Mouse (Mus musculus): ENCODE measurements around the gene Aimp2. TPM values are rescaled to one million over a fixed set of nuclear protein-coding genes. Genes with fewer than 3 reads are reported as not detected.
A peak's percentile ranks its signal among the peaks of the same experiment; 100 is the strongest.

The Aimp2 gene
- 120 and 125 TPM in 2 replicates for polyA plus RNA-seq (2015; fragmentation: Nextera tagmentation; extraction: Ambion mirVana)

DNA sequence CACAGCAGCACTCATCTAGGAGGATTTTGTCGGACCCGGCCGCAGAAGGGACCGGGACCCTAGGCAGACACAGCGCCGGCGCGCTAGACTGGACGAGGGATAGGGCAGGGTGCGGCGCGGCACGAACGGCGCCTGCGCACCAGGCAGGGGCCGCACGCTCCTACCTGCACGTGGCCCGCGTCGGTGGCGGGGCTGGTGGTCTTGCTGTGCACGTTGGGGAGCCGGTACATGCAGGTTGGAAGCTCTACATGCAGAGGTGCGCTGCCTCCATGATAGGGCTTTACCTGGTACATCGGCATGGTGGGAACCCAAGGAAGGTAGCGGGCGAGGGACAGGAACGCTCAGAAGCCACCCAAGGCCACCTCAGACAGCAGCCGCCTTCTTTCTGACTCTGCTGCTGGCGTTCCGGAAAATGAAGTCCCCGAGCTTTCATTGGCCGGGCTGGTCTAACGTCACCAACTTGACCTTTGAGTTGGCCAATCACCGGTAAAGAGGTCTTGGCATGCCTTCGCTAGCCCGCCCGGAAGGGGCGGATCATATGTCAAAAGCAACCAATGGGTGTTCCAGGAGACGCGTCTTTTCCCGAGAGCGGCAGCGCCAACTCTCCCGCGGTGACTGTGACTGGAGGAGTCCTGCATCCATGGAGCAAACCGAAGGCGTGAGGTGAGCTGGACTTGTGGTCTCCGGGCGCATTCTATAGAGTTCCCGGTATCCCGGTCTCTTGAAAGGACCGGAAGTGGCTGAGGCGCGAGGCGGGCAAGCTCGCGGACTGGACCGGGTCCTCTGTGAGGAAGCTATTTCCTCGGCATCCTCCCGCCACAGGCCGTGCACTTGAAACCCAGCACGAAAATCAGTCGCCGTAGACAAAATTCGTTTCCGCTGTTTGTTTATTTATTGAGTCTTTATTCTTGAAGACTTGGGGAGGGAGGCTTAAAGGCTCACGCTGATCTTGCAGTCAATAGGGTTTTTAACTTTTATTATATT lies at the start of gene Aimp2, which contains the start of gene Pms2:
TSS of gene Aimp2 (minus strand) at position 431 of the 984 bp plus-strand sequence.
TSS of gene Pms2 (plus strand) at position 548 of the 984 bp plus-strand sequence.
- peak; percentile 99 for ATAC-seq
- peaks cover 15% of the 10 kb centered on the region for H3K4me1 ChIP-seq (replicated peaks)
- H3K27ac ChIP-seq: peak within 1 kb of the TSS; percentile 92
- H3K27me3 ChIP-seq (replicated peaks): no peaks in the 10 kb centered on the region
- peak within 1 kb of the TSS; percentile 67 for H3K4me3 ChIP-seq (replicated peaks)
- peak within 1 kb of the TSS; percentile 54 for H3K9ac ChIP-seq
- H3K4me2 ChIP-seq (replicated peaks): peak within 1 kb of the TSS; percentile 66
- no peaks in the 10 kb centered on the region for H3K9me3 ChIP-seq
- peaks cover 5% of the 10 kb centered on the region for H3K36me3 ChIP-seq
- WGBS: under 1% methylated on average over 70 of the region's 70 CpGs

DNA sequence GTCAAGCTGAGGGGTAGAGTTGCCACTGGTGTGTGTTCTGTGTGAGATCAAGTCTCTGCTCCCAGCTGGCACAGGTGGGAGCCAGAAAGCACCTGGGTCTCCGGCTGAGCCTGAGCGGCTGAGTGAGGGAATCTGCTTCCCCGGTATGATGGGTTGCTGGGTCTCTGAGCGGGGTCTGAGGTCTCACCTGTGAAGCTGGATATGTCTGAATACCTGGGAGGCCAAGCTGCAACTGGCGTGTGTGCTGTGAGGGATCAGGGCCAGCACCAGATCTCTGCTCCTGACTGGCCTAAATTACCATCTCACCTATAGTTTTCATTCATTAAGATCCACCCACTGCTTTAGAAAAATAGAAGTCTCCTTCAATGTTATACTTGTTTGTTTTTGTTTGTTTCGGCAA lies 47.5 kb upstream of the Aimp2 start:
- Histone ChIP-seq H3K9me3 (no peaks in the 10 kb centered on the region; the same call in 1 of the 2 replicates), H3K9ac (no peak overlapping the region), H3K27ac (no peak overlapping the region), H3K4me2 (replicated peaks) (no peak overlapping the region), H3K27me3 (replicated peaks) (no peaks in the 10 kb centered on the region), H3K4me1 (replicated peaks) (no peaks in the 10 kb centered on the region), H3K4me3 (replicated peaks) (no peak overlapping the region), H3K36me3 (no peaks in the 10 kb centered on the region)
- ATAC-seq: no peak
- 94% methylated on average over 6 of the region's 6 CpGs for WGBS

DNA sequence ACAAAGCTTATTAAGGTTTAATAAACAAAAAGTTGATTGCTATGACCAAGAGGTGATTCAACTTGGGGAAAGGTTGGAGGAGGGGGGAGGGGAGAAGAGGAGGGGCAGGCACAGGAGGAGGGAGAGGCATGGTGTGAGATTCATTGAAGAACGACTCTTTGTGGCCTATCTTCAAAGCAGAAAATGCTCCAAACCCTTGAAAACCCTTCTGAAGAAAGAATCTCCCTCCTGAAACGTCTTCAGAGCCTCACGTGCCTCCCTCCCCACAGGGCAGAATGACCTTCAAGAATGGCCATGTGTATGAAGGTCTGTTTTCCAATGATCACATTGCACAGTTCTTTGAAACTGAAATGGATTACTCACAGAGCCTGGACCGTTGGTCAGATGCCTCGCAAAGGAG lies 40.4 kb upstream of the Aimp2 start:
- Histone ChIP-seq H3K4me2 (replicated peaks) (no peak overlapping the region), H3K4me1 (replicated peaks) (no peaks in the 10 kb centered on the region), H3K4me3 (replicated peaks) (no peak overlapping the region), H3K9ac (no peak overlapping the region), H3K9me3 (no peaks in the 10 kb centered on the region), H3K27me3 (replicated peaks) (no peaks in the 10 kb centered on the region), H3K36me3 (no peaks in the 10 kb centered on the region), H3K27ac (no peak overlapping the region)
- 49% methylated on average over 5 of the region's 5 CpGs for WGBS
- no peak for ATAC-seq

DNA sequence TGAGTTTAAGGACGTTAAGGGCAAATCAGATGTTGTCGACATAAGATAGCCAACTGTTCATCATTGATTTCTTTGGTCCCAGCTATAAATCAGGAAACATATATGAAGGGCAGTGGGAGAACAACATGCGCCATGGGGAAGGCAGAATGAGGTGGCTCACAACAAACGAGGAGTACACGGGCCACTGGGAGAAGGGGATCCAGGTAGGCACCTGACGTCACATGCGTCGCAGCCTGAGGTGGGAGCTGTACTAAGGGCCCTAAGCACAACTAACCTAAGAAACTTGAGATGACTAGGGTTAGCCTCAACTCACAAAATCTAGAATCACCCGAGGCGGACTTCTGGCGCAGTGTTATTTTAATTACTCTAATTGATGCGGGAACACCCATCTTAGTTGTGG lies 38.7 kb upstream of the Aimp2 start:
- Histone ChIP-seq H3K4me2 (replicated peaks) (no peak overlapping the region), H3K4me3 (replicated peaks) (no peak overlapping the region), H3K36me3 (no peaks in the 10 kb centered on the region), H3K4me1 (replicated peaks) (no peaks in the 10 kb centered on the region), H3K9ac (no peak overlapping the region), H3K27ac (no peak overlapping the region), H3K27me3 (replicated peaks) (no peaks in the 10 kb centered on the region), H3K9me3 (no peaks in the 10 kb centered on the region)
- 88% methylated on average over 12 of the region's 12 CpGs for WGBS
- ATAC-seq: no peak

DNA sequence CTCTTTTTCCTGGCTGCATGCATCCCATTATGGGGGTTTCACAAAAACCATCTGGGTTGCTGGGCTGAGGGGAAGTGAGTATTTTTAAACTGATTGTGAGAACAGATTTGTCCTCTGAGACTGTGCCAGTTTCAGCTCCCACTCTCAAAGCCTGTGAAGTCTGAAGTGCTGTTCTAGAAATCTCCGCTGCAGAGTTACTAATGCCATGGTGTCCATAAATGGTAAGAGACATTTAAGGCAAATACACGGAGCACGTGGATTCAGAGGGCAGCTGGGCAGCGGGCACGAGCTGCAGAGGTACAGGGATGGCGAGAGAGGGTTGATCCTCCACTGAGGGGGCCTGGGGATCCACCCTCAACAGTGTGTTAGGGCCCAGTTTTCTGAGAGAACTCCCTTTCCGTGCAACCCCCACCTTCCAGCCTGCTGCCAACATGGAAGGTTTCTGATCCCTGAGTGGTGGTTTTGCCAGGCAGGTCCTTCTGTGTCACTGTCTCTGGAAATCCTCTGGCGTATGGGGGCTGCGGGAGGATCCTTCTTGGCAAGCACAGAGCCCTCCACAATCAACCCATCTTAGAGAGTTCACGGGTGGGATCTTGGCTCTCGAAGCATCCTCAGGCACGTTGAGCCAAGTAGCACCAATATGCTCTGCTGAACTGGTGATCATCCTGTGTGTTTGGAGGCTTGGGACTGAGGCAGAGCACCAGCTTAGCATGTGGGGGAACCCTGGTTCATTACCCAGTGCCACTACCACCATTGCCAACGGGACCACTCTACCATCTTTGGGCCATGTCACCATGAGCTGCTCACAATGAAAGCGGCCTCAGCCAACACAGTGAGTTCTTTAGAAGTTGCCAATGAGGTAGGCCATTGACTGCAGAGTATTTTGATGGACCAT lies 33.8 kb upstream of the Aimp2 start:
- no peak for ATAC-seq
- H3K4me3 ChIP-seq (replicated peaks): no peak overlapping the region
- no peak overlapping the region for H3K9ac ChIP-seq
- H3K27me3 ChIP-seq (replicated peaks): no peaks in the 10 kb centered on the region
- no peaks in the 10 kb centered on the region for H3K36me3 ChIP-seq
- no peak overlapping the region for H3K27ac ChIP-seq
- no peaks in the 10 kb centered on the region for H3K9me3 ChIP-seq
- H3K4me1 ChIP-seq (replicated peaks): no peaks in the 10 kb centered on the region
- 85% methylated on average over 14 of the region's 14 CpGs for WGBS
- no peak overlapping the region for H3K4me2 ChIP-seq (replicated peaks)

DNA sequence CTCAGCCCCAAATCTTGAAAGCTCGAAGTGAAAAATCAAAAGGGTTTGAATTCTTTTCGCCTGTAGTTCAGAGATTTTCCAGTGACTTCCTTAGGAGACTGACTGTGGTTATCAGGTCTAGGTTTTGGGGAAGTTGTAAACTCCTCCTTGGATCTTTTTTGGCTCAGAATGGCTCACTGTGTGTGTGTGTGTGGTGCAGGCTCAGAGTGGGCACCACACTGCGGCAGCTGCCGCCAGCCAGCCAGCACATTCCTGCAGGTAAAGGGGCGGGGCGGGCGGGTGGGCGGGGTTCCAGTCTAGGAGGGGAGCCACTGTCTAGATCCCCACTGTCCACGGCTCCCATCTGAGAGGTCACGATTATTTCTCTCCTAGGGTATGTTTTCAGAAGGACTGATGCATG lies 31.9 kb upstream of the Aimp2 start:
- Histone ChIP-seq H3K4me1 (replicated peaks) (no peaks in the 10 kb centered on the region), H3K27ac (no peak overlapping the region), H3K4me2 (replicated peaks) (no peak overlapping the region; the same call in 1 of the 2 replicates), H3K27me3 (replicated peaks) (no peaks in the 10 kb centered on the region), H3K36me3 (no peaks in the 10 kb centered on the region), H3K4me3 (replicated peaks) (no peak overlapping the region), H3K9me3 (no peaks in the 10 kb centered on the region), H3K9ac (no peak overlapping the region)
- WGBS: 18% methylated on average over 10 of the region's 10 CpGs
- ATAC-seq: peak; percentile 67; the same call in 1 of the 2 replicates

DNA sequence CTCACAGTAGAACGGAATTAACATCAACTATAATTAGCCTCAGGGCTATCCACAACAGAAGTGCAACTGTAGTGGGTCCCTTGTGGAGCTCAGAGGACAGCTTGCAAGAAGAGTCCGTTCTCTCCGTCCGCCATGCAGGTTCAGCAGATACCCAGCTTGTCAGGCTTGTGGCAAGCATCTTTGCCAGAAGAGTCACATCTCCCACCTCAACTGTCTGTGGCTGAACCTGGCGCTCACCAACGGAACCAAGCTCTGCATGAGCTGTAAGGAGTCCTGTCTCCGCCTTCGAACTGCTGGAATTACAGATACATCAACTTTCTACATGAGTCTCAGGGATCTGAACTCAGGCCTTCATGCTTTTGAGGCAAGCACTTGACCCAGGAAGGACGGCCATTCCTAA lies 26.5 kb upstream of the Aimp2 start:
- H3K4me2 ChIP-seq (replicated peaks): no peak overlapping the region
- no peak overlapping the region for H3K27ac ChIP-seq
- ATAC-seq: no peak
- H3K9ac ChIP-seq: no peak overlapping the region
- no peaks in the 10 kb centered on the region for H3K27me3 ChIP-seq (replicated peaks)
- no peak overlapping the region for H3K4me3 ChIP-seq (replicated peaks)
- no peaks in the 10 kb centered on the region for H3K9me3 ChIP-seq
- 85% methylated on average over 9 of the region's 9 CpGs for WGBS
- 0 out of 2 replicates have a peak, but pooled peaks cover 2% of the 10 kb centered on the region for H3K4me1 ChIP-seq (replicated peaks)
- H3K36me3 ChIP-seq: no peaks in the 10 kb centered on the region

DNA sequence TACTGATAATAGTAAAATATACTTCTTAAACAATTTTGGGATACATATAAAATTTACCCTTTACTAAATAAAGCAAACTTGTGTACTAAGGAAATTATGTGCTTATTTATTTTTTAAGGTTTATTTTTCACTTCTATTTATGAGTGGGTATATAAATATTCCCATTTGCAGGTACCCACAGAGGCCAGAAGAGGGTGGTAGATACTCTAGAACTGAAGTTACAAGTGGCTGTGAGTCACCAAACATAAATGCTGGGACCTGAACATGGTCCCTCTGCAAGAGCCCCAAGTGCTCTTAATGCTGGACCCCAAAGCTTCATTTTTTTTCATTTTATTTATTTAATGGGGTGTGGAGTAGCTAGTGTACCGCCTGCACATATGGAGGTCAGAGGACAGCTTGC lies 24.2 kb upstream of the Aimp2 start:
- no peak for ATAC-seq
- Histone ChIP-seq H3K27me3 (replicated peaks) (no peaks in the 10 kb centered on the region), H3K4me1 (replicated peaks) (0 out of 2 replicates have a peak, but pooled peaks cover 2% of the 10 kb centered on the region), H3K27ac (no peak overlapping the region), H3K9me3 (no peaks in the 10 kb centered on the region), H3K9ac (no peak overlapping the region), H3K36me3 (peaks cover 12% of the 10 kb centered on the region; the same call in 1 of the 2 replicates), H3K4me3 (replicated peaks) (no peak overlapping the region), H3K4me2 (replicated peaks) (no peak overlapping the region)
- 78% methylated on average over 1 of the region's 1 CpGs for WGBS

DNA sequence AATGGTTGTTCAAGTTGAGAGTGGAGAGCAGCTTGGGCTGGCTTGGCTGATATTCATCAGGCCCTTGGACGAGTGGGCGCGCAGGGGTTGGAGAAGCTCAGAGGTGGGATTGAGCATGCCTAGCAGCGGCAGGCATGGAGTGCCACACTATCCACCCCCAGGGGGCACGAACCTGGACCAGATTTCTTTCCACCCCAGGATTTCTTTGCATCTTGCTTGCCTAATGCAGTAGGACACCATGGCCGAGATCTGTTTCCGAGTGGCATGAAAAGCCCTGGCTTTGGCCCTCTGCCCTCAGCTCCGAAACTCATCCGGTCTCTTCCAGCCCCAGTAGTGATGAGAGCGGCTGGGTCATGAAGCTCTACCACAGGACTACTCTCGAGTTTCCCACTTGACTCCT lies 23.8 kb upstream of the Aimp2 start:
- Histone ChIP-seq H3K4me2 (replicated peaks) (no peak overlapping the region), H3K36me3 (peaks cover 12% of the 10 kb centered on the region; the same call in 1 of the 2 replicates), H3K27ac (no peak overlapping the region), H3K4me3 (replicated peaks) (no peak overlapping the region), H3K4me1 (replicated peaks) (0 out of 2 replicates have a peak, but pooled peaks cover 2% of the 10 kb centered on the region), H3K9me3 (no peaks in the 10 kb centered on the region), H3K9ac (no peak overlapping the region), H3K27me3 (replicated peaks) (no peaks in the 10 kb centered on the region)
- no peak for ATAC-seq
- 90% methylated on average over 11 of the region's 11 CpGs for WGBS

DNA sequence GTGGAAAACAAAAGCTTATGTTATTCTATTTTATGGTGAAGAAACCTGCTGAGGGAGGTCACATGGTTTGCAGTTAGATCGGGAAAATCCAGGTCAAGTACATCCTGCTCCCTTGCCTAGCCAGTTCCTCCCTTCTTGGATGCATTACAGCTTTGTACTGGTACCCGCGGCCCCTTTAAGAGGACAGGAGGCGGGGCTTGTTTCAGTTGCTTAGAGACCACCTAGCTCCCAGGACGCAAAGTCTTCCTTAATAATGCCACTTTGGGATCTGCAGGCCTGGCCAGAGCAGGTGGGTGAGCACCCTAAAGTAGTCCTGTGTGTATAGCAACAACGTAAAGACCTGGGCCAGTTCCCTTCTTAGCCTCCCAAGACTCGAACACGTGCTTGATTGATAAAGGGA lies 23.2 kb upstream of the Aimp2 start, which contains the start of gene Rsph10b:
TSS of gene Rsph10b (plus strand) at position 205 of the 400 bp plus-strand sequence.
- WGBS: 26% methylated on average over 8 of the region's 8 CpGs
- peak; percentile 31 for ATAC-seq
- Histone ChIP-seq H3K27ac (peak within 1 kb of the TSS; percentile 37; the same call in 1 of the 2 replicates), H3K27me3 (replicated peaks) (no peaks in the 10 kb centered on the region), H3K4me1 (replicated peaks) (0 out of 2 replicates have a peak, but pooled peaks cover 2% of the 10 kb centered on the region), H3K9me3 (no peaks in the 10 kb centered on the region), H3K4me2 (replicated peaks) (no peak within 1 kb of the TSS), H3K36me3 (peaks cover 15% of the 10 kb centered on the region; the same call in 1 of the 2 replicates), H3K9ac (no peak within 1 kb of the TSS), H3K4me3 (replicated peaks) (no peak within 1 kb of the TSS)

DNA sequence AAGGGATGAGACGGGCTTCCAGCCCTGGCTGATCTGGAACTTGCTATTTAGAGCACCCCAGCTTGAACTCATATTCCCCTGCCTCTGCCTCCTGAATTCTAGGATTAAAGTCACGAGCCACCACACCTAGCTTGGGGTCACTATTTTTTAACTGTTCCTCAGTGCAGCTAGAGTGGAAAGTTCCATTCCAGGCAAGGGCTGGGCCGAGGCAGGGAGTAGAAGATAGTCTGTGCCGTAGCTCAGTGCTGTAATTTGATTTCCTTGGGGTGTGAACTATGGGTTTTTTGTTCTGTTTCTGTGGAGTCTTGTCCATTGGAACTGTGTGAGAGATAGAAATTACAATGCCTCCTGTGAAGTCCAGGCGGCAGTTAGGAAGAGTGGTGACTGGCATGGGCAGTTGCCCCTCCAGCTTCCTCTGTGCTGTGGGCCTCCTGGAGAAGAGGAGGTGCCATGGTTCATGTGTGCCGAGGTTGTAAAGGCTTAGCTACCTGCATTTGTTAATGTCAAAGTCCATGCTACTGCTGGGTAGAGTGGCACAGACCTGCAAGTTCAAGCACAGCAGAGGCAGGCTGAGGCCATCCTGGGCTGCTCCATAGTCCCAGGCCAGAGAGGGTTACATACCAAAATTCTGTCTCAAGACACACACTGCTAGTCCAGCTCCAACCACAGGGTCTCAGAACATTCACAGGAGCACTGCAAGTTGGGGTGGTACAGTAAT lies 22.4 kb upstream of the Aimp2 start:
- Histone ChIP-seq H3K4me2 (replicated peaks) (no peak overlapping the region), H3K36me3 (peaks cover 15% of the 10 kb centered on the region; the same call in 1 of the 2 replicates), H3K27me3 (replicated peaks) (no peaks in the 10 kb centered on the region), H3K9me3 (no peaks in the 10 kb centered on the region), H3K9ac (no peak overlapping the region), H3K4me3 (replicated peaks) (no peak overlapping the region), H3K4me1 (replicated peaks) (0 out of 2 replicates have a peak, but pooled peaks cover 2% of the 10 kb centered on the region), H3K27ac (peak overlapping the region; percentile 37; the same call in 1 of the 2 replicates)
- ATAC-seq: peak; percentile 86
- WGBS: 66% methylated on average over 6 of the region's 6 CpGs
